Mouse (Mus musculus) kidney, embryonic 15.5 days (tissue): Measurements from ENCODE around the gene Hdhd3. TPM values are rescaled to one million over a fixed set of nuclear protein-coding genes. Genes with fewer than 3 reads are reported as not detected.

ENCODE experiments used
- ATAC-seq: fragments of 200-750 bp; cut with Nextera tagmentation; replicated peaks from 2 replicates; pipeline ENCODE4 v1.8.0; 2017; ENCODE audit warnings: moderate TSS enrichment; ENCODE audit not compliant: low FRiP score
- H3K27ac ChIP-seq: fragments of 300-500 bp; sonication (generic); 2 replicates; pipeline ENCODE4 v1.5.1; 2015; ENCODE audit warnings: mild to moderate bottlenecking, inconsistent platforms
- H3K27me3 ChIP-seq: fragments of 300-500 bp; sonication (generic); 2 replicates; pipeline ENCODE4 v1.6.1; 2015; ENCODE audit warnings: inconsistent platforms
- H3K36me3 ChIP-seq: fragments of 300-500 bp; sonication (generic); 2 replicates; pipeline ENCODE4 v1.6.1; 2015; ENCODE audit warnings: inconsistent platforms
- H3K4me1 ChIP-seq: fragments of 300-500 bp; sonication (generic); 2 replicates; pipeline ENCODE4 v1.6.1; 2015; ENCODE audit warnings: inconsistent platforms
- H3K4me2 ChIP-seq: fragments of 300-500 bp; sonication (generic); 2 replicates; pipeline ENCODE4 v1.6.1; 2015; ENCODE audit warnings: moderate library complexity, mild to moderate bottlenecking, inconsistent platforms
- H3K4me3 ChIP-seq: fragments of 300-500 bp; sonication (generic); replicated peaks from 2 replicates; pipeline ENCODE4 v1.5.1; 2015; ENCODE audit warnings: mild to moderate bottlenecking, inconsistent platforms
- H3K9ac ChIP-seq: fragments of 300-500 bp; sonication (generic); 2 replicates; pipeline ENCODE4 v1.6.1; 2015; ENCODE audit warnings: mild to moderate bottlenecking, inconsistent platforms
- H3K9me3 ChIP-seq: fragments of 300-500 bp; sonication (generic); replicated peaks from 2 replicates; pipeline ENCODE4 v1.6.1; 2016; ENCODE audit warnings: inconsistent platforms
- WGBS: fragments of 180-500 bp; shearing (Covaris S2); methylation state at CpG from one replicate; pipeline ENCODE4 v1.1.7; 2015; ENCODE audit warnings: mixed read lengths; 5-methylcytosine and 5-hydroxymethylcytosine counted together
- polyA plus RNA-seq: library from polyadenylated mRNA; unstranded; fragments of >200 nt; fragmentation: Nextera tagmentation; extraction: Ambion mirVana; gene quantifications from 2 replicates; pipeline ENCODE4 v1.2.1, GENCODE M21; 2015

Gene Hdhd3
- polyA plus RNA-seq, 1 experiment from 2014 or later = 14.7 TPM

GRCm38 (mm10) chr4:62506798-62507197, 3.5 kb upstream of the Hdhd3 start:
- WGBS = 54% methylated on average over 2 of the region's 2 CpGs
- Histone ChIP-seq H3K36me3 (peaks cover 52% of the 10 kb centered on the region), H3K9me3 (no peaks in the 10 kb centered on the region), H3K4me3 (no peak overlapping the region), H3K27me3 (no peaks in the 10 kb centered on the region), H3K4me2 (no peak overlapping the region), H3K9ac (no peak overlapping the region), H3K27ac (no peak overlapping the region), H3K4me1 (peaks cover 13% of the 10 kb centered on the region)
- no peak for ATAC-seq

- Histone ChIP-seq H3K4me2 (no peak overlapping the region), H3K27ac (no peak overlapping the region), H3K27me3 (no peaks in the 10 kb centered on the region), H3K4me1 (peaks cover 18% of the 10 kb centered on the region), H3K9ac (no peak overlapping the region), H3K4me3 (no peak overlapping the region), H3K36me3 (peaks cover 44% of the 10 kb centered on the region), H3K9me3 (no peaks in the 10 kb centered on the region)
- WGBS = 75% methylated on average over 3 of the region's 3 CpGs
- ATAC-seq = no peak
These were observed 2.7 kb upstream of the Hdhd3 start for GRCm38 (mm10) chr4:62505991-62506390.

- H3K4me3 ChIP-seq = peak overlapping the region; percentile 56; the same call in 1 of the 2 replicates
- H3K9me3 ChIP-seq = no peaks in the 10 kb centered on the region
- no peak overlapping the region for H3K9ac ChIP-seq
- WGBS = 75% methylated on average over 7 of the region's 7 CpGs
- H3K27ac ChIP-seq = peak overlapping the region; percentile 33; the same call in 1 of the 2 replicates
- H3K4me1 ChIP-seq = peaks cover 20% of the 10 kb centered on the region
- peak overlapping the region; percentile 71; the same call in 1 of the 2 replicates for H3K4me2 ChIP-seq
- H3K27me3 ChIP-seq = no peaks in the 10 kb centered on the region
- H3K36me3 ChIP-seq = peaks cover 33% of the 10 kb centered on the region
- no peak for ATAC-seq
These were observed 298 bp downstream of the Hdhd3 start for GRCm38 (mm10) chr4:62502969-62503368.

DNA sequence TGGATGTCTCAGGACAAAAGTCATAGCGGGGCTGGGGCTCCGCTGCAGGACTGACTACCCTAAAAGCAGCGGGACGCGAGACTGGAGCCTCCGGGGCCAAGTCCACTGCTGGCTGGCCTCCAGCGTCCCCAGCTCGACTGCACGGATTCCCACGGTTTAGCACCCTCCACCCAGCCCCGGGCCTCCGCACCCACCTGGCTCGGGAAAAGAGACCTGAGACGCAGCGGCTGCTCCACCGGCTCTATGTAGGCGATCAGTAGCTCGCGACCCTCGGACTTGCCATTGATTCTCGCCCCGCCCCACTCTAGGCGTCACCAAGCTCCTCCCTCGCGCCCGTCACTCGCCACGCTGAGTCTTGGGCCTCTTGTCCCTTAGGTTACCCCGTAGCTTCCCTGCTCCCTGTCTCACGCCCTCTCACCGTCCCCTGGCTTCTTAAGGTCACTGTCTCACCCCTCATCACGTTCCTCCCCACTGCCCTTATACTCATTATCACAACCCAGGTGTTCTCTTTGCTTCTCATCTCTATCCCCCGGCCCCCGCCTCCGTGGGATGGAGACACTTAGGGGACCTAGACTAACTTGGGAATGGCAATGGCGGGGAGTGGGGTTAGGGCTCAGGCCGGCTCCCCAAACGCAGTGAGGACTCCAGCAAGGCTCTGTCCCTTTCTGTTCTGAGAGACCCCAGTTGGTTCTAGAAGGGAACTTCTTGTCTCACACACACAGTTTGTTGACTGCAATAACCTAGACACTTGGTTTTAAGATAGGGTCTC, 1.1 kb downstream of the Hdhd3 start:
- Histone ChIP-seq H3K4me2 (peak overlapping the region; percentile 71), H3K36me3 (peaks cover 32% of the 10 kb centered on the region), H3K9ac (peak overlapping the region; percentile 57), H3K4me1 (peaks cover 20% of the 10 kb centered on the region), H3K4me3 (peak overlapping the region; percentile 56), H3K9me3 (no peaks in the 10 kb centered on the region), H3K27me3 (no peaks in the 10 kb centered on the region), H3K27ac (peak overlapping the region; percentile 78)
- peak; percentile 96 for ATAC-seq
- 2% methylated on average over 38 of the region's 38 CpGs for WGBS

- peak overlapping the region; percentile 56 for H3K4me3 ChIP-seq
- H3K4me2 ChIP-seq = peak overlapping the region; percentile 71
- H3K9me3 ChIP-seq = no peaks in the 10 kb centered on the region
- 2% methylated on average over 7 of the region's 7 CpGs for WGBS
- peaks cover 20% of the 10 kb centered on the region for H3K4me1 ChIP-seq
- H3K27ac ChIP-seq = peak overlapping the region; percentile 78
- H3K36me3 ChIP-seq = peaks cover 33% of the 10 kb centered on the region
- H3K27me3 ChIP-seq = no peaks in the 10 kb centered on the region
- peak overlapping the region; percentile 57 for H3K9ac ChIP-seq
- ATAC-seq = peak; percentile 12
These were observed 1.7 kb downstream of the Hdhd3 start for GRCm38 (mm10) chr4:62501534-62501933.

DNA sequence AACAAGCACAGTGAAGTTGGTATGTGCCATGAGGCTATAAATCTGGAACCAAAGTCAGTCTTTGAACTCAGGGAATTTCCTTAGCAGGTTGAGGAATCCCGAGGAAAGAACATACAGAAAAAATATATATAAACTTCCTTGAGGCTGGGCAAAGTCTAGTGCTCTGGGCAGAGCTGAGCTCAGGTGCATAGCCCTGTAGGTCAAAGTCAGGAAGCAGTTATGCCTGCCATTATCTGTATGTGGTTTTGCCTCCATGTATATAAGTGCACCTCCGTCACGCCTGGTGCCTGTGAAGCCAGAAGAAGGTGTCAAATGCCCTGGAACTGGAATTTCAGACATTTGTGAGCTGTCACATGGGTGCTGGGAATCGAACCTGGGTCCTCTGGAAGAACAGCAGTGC, 2.5 kb downstream of the Hdhd3 start:
- Histone ChIP-seq H3K9ac (no peak overlapping the region), H3K9me3 (no peaks in the 10 kb centered on the region), H3K4me2 (peak overlapping the region; percentile 71; the same call in 1 of the 2 replicates), H3K27ac (no peak overlapping the region), H3K4me1 (peaks cover 20% of the 10 kb centered on the region), H3K4me3 (no peak overlapping the region), H3K27me3 (no peaks in the 10 kb centered on the region), H3K36me3 (peaks cover 40% of the 10 kb centered on the region)
- WGBS = 74% methylated on average over 4 of the region's 4 CpGs
- no peak for ATAC-seq

- Histone ChIP-seq H3K4me1 (peaks cover 10% of the 10 kb centered on the region), H3K27ac (no peak overlapping the region), H3K27me3 (no peaks in the 10 kb centered on the region), H3K9me3 (no peaks in the 10 kb centered on the region), H3K9ac (no peak overlapping the region), H3K4me2 (no peak overlapping the region), H3K4me3 (no peak overlapping the region), H3K36me3 (peaks cover 41% of the 10 kb centered on the region)
- WGBS = 66% methylated on average over 8 of the region's 8 CpGs
- no peak for ATAC-seq
These were observed 6.5 kb downstream of the Hdhd3 start for GRCm38 (mm10) chr4:62496815-62497214.

GRCm38 (mm10) chr4:62495946-62496345, 7.3 kb downstream of the Hdhd3 start:
- H3K9ac ChIP-seq = no peak overlapping the region
- H3K4me3 ChIP-seq = no peak overlapping the region
- no peak overlapping the region for H3K27ac ChIP-seq
- peaks cover 41% of the 10 kb centered on the region for H3K36me3 ChIP-seq
- H3K27me3 ChIP-seq = no peaks in the 10 kb centered on the region
- no peak overlapping the region for H3K4me2 ChIP-seq
- peaks cover 4% of the 10 kb centered on the region for H3K4me1 ChIP-seq
- H3K9me3 ChIP-seq = no peaks in the 10 kb centered on the region
- 72% methylated on average over 8 of the region's 8 CpGs for WGBS
- ATAC-seq = no peak

DNA sequence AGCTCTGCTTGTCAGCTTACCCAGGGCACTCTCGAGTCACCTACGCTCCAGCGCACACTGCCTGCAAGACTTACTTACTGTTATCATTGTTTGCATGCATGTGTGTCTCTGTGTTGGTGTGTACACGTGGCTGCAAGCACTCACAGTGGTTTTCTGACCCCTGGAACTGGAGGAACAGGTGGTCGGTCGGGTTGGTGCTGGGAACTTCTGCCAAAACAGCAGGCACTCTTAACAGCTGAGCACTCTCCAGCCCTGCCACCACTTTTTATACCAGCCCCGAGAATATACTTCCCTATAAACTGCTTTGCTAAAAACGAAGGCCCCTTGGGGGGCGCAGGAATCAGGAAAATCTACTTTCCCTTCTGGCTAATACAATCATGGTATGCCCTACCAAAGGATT, 9.0 kb downstream of the Hdhd3 start:
- H3K36me3 ChIP-seq = peaks cover 34% of the 10 kb centered on the region
- H3K4me2 ChIP-seq = no peak overlapping the region
- no peak overlapping the region for H3K4me3 ChIP-seq
- H3K9me3 ChIP-seq = no peaks in the 10 kb centered on the region
- H3K27me3 ChIP-seq = no peaks in the 10 kb centered on the region
- no peaks in the 10 kb centered on the region for H3K4me1 ChIP-seq
- 65% methylated on average over 9 of the region's 9 CpGs for WGBS
- 0 out of 2 replicates have a peak, but pooled peaks have one; percentile 25 for ATAC-seq
- H3K27ac ChIP-seq = no peak overlapping the region
- H3K9ac ChIP-seq = no peak overlapping the region

GRCm38 (mm10) chr4:62492682-62493081, 10.6 kb downstream of the Hdhd3 start:
- no peak for ATAC-seq
- Histone ChIP-seq H3K4me3 (no peak overlapping the region), H3K9ac (no peak overlapping the region), H3K27me3 (no peaks in the 10 kb centered on the region), H3K4me2 (no peak overlapping the region), H3K36me3 (peaks cover 24% of the 10 kb centered on the region), H3K4me1 (no peaks in the 10 kb centered on the region), H3K9me3 (no peaks in the 10 kb centered on the region), H3K27ac (no peak overlapping the region)
- 85% methylated on average over 2 of the region's 2 CpGs for WGBS

- no peaks in the 10 kb centered on the region for H3K27me3 ChIP-seq
- H3K4me2 ChIP-seq = no peak overlapping the region
- H3K4me3 ChIP-seq = no peak overlapping the region
- H3K9ac ChIP-seq = no peak overlapping the region
- ATAC-seq = no peak
- H3K9me3 ChIP-seq = no peaks in the 10 kb centered on the region
- 77% methylated on average over 2 of the region's 2 CpGs for WGBS
- no peaks in the 10 kb centered on the region for H3K4me1 ChIP-seq
- H3K36me3 ChIP-seq = 0 out of 2 replicates have a peak, but pooled peaks cover 6% of the 10 kb centered on the region
- no peak overlapping the region for H3K27ac ChIP-seq
These were observed 15.4 kb downstream of the Hdhd3 start for GRCm38 (mm10) chr4:62487914-62488313.

- Histone ChIP-seq H3K4me1 (no peaks in the 10 kb centered on the region), H3K4me3 (no peak overlapping the region), H3K9me3 (no peaks in the 10 kb centered on the region), H3K27me3 (no peaks in the 10 kb centered on the region), H3K36me3 (0 out of 2 replicates have a peak, but pooled peaks cover 6% of the 10 kb centered on the region), H3K4me2 (no peak overlapping the region), H3K27ac (no peak overlapping the region), H3K9ac (no peak overlapping the region)
- WGBS = 93% methylated on average over 5 of the region's 5 CpGs
- no peak for ATAC-seq
These were observed 16.1 kb downstream of the Hdhd3 start for GRCm38 (mm10) chr4:62487172-62487571.
